Mouse (Mus musculus): ENCODE measurements around the gene Coro2a.
A peak's percentile ranks its signal among the peaks of the same experiment; 100 is the strongest.

Gene Coro2a

DNA sequence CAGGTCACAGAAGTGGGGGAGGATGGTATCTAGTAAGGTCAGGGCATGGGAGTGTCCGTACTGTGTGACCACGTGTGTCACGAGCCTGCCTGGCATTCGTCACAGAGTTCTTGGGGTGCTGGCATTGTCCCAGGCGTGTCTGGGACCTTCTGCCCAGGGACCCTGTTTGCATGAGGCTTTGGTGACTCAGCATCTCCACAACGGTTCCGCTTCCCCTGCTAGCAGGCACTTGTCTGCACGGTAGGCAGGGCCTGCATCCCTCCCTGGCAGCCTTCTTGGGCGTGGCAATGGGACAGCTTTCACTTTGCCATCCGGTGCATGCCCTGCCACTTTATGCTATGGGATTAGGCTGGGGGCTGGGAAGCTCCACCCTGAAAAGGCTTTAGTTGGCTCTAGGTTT is 38.2 kb downstream of the Coro2a start:
- ATAC-seq (ENCODE audit: insufficient number of reproducible peaks, low FRiP score, low TSS enrichment) = no peak

DNA sequence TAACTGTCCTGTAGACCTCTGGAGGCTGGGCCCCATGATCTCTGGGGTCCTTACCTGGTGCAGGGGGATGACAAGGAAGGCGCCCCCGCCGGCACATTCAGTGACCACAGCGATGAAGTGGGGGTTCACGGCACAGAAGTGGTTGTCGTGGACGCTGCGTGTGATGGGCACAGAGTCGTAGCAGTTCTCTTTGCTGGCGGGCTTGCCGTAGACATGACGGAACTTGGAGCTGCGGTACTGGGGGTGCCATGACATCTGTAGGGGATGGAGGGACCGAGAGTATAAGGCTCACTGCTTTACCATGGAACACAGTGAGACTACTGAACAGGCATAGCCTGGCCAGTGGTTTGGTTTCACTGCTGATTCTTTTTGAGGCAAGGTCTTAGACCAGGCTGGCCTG is 39.2 kb downstream of the Coro2a start:
- ATAC-seq (ENCODE audit: insufficient number of reproducible peaks, low FRiP score, low TSS enrichment) = no peak

DNA sequence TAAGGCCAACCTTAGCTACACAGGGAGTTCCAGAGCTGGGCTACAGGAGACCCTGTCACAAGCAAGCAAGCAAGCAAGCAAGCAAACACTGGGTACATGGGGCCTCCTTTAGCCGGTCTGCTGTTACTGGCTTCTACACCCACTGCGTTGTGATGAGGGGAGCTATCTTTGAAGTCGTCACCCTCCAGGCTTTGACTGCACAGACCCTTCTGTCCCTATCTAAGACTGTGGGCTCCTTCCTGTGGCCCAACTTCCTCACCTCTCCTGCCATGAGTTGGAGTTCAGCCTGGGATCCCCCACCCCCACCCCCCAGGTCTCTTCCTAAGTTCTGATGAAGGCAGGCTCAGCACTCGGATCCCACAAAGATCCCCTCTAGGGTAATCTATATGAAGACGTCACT is 40.0 kb downstream of the Coro2a start:
- no peak for ATAC-seq (ENCODE audit: insufficient number of reproducible peaks, low FRiP score, low TSS enrichment)

DNA sequence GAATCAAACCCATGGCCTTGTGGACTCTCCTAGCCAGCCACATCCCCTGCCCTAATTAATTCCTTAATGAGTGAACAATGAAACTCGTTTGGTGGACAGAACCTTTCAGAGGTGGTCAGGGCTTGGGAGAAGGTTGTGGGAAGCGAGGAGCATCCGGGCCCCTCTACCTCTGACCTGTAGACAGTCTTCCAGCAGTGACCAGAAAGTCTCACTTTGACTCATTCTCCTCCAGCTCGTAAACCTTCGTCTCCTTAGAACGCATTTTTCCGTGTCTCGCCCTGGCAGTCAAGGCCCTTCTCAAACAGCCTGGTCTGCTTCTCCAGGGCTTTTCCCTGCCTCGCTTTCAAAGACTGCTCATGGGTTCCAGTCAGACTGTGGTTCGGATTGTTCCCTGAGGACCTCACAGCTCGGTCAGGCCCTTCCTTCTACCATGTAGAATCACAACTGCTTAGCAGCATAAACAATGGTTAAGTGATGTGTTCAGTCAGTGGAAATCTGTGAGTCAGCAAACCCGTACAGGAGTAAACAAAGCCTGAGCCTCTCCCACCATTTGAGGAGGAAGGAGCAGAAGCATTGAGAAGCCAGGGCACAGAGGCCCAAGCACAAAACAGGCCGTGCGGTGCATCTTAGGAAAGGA is 41.8 kb downstream of the Coro2a start:
- ATAC-seq (ENCODE audit: insufficient number of reproducible peaks, low FRiP score, low TSS enrichment) = no peak

DNA sequence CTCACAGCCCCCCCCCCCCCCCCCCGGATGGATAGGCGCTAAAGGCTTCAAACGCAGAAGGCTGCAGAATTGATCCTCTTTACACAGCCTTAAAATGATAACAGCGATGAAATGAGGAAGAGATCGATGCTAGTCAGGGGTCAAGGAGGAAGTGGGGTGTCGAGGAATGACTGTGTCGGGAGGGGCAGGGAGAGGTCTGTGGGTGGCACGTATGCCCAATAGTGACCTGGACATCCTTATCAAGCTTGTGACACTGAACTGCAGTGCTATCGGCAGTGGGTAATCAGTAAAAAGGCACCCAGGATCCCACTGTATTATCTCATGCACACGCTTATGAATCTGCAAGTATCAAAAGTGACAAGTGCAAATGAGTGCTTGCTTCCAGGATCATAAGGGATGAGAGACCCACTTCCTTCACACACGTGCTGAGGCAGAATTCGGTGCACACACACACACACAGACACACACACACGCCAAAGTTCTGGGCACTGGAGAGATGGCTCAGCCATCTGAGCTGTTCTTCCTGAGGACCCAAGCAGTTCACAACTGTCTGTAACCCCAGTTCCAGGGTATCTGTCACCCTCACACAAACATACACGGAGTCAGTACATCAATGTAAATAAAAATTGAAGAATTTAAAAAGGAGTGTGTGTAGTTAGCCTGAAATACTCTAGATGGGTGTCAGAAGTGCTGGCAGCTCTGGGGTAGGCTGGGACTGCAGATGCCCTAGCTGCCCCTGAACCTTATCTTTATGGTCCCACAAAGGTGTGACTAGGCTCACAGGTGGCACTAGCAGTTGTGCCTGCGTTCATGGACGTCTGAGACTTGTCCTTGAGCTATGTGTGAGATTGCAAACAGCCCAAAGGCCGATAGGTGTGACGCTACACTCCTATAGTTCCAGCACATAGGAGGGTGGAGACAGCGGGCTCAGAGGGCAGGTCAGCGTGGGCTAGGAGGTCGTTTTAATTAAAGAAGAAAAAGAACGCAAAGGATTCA is 43.0 kb downstream of the Coro2a start:
- no peak for ATAC-seq (ENCODE audit: insufficient number of reproducible peaks, low FRiP score, low TSS enrichment)

DNA sequence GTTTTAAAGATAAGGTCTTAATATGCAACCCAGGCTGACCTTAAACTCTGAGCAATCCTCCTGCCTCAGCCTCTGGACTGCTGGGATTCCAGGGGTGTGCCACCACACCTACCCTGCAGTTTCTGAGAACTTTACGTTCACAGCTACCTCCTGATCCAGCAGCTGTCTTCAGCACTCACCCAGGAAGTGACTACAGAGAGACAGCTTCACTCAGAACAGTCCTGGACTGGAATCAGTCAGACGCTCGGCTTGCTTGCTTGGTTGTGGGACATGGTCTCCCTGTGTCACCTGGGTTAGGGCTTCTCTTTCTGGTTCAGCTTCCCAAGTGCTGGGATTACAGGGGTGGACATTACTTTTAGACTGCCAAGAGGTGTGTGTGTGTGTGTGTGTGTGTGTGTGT is 45.1 kb downstream of the Coro2a start:
- no peak for ATAC-seq (ENCODE audit: insufficient number of reproducible peaks, low FRiP score, low TSS enrichment)

DNA sequence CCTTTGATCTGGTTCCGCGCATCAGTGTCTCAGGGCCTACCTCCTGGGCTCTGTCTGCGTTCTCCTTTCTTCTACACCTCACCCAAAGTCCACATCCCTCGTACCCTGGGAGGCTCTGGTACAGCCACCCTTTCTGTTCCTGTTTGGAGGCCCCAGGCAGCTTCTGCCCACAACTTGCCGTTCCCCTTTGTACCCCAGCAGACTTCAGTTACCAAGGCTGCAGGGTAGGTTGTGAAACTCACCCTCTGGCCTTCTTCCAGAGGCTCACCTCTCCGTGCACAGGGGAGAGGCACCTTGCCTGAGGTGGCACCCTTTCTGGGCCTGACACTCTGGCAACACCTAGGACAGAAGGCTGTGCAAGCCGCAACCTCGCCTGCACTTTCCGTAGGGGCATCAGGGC is 46.2 kb downstream of the Coro2a start:
- no peak for ATAC-seq (ENCODE audit: insufficient number of reproducible peaks, low FRiP score, low TSS enrichment)

DNA sequence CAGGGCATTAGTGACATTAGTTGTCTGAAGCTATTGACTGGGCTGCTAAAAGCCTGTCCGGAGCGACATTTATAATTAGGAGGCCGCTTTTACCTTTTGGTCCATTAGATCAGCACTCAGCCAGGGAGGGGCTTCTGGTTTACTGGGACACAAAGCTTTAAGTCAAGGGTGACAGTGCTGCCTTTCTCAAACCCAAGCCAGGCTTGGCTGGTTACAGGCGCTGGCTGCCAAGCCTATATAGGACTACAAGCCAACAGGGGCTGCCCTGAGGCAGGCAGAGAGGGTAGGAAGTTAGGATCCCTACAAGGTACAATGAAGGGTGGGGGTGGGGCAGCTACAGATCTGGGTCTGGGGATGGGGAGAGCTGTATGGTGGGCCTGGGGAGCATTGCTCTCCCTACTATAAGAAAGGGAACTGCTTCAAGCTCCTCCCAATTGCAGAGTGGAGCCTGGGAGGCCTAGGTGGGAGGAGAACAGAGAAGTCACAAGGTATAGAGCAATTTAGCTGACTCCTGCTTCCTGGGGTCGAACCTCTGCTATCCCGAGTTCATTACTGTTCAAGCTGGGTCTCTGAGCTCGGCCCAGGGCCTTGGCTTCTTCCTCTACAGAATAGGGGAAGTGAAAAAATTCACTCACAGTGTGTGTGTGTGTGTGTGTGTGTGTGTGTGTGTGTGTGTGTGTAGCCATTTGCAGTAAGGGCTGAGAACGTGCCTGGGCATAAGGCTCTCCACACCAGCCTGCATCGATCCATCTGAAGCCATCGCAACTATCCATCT is 47.5 kb downstream of the Coro2a start:
- ATAC-seq (ENCODE audit: insufficient number of reproducible peaks, low FRiP score, low TSS enrichment) = peak; percentile 41

DNA sequence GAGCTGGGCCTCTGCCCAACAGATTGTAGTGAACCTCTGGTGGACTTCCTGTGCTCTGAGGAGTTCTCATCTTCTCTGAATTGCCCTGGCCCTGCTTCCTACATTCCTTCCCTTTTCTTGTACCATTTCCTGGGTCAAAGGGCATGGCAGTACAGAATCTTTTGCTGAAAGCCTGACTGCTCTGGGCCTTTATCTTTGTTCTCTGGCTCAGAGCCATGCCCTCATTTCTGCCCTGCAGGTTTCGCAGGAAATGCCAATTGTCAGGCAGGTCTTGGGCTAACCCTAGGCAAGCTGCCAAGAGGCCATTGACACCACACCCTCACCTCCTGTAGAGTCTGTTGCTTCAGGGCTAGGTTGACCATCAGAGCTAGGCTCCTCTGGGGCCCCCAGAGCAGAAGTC is 48.1 kb downstream of the Coro2a start:
- peak; percentile 54 for ATAC-seq (ENCODE audit: insufficient number of reproducible peaks, low FRiP score, low TSS enrichment)

DNA sequence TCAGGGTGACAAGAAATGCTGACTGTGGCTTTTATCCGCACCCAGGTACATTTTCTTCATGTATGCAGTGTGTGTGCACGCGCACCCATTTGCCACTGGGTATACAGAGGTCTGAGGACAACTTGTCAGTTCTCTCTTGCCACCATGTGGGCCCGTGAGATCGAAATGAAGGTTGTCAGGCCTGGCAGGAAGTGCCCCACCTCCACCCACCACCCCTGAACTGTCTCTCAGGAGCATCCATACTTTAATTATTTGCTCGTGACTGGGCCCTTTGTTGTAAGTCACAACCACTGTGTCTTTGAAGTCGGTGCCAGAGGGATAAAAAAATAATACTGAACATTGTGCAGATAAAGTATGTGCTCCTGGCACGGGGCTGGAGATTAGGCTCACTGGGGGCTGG is 51.6 kb downstream of the Coro2a start:
- no peak for ATAC-seq (ENCODE audit: insufficient number of reproducible peaks, low FRiP score, low TSS enrichment)

DNA sequence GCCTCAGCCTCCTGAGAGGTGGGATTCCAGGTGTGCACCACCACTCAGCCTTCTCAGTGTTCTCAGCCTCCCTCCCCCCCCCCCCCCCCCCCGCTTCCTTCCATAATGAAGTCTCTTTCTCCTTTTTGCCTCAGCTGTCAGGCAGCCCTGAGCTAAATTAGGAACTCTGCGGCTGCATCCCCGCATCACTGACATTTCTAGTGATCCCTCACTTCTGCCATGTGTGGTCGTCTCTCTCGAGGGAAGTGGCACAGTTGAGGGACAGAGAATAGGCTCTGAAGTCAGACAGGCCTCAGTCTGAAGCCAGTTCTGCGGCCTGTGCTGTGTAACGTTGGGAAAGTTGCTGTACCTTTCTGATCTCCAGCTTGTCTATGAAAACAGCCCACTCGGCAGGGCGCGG is 52.0 kb downstream of the Coro2a start:
- no peak for ATAC-seq (ENCODE audit: insufficient number of reproducible peaks, low FRiP score, low TSS enrichment)

DNA sequence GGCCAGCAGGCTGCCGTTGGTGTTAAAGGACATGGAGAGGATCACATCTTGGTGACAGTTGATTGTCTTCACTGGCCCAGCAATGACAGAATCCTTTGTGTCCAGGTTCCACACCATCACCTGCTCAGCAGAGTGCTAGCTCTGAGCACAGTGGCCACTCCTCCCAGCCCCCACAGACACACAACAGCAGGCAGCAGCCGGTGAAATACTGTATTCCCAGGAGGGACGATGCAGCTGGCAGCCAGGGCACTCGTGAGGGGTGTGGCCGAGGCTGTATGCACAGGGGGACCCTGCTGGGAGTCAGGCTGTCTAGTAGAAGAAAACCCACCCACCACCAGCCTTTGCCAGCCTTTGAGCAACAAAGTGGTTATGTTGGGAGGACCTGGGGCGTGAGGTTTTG is 55.3 kb downstream of the Coro2a start:
- ATAC-seq (ENCODE audit: insufficient number of reproducible peaks, low FRiP score, low TSS enrichment) = no peak

DNA sequence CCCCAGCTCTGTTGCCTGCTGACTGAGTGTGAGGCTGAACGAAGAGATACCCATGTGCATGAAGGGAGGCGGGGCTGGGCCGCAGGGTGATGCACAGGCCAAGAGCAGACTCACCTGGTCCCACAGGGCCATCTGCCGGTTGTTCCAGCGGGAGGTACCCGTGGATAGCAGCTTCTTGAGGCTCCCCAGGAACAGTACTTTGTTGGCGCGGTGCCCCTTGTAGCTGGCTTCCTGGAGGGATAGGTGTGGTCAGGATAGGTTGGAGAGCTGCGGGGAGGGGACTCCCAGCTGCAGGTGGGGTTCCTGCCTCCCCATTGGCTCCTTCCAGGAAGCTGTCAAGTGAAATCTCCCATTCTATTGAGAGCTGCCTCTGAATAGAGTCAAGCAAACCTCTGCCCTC is 56.5 kb downstream of the Coro2a start:
- ATAC-seq (ENCODE audit: insufficient number of reproducible peaks, low FRiP score, low TSS enrichment) = peak; percentile 60; the same call in 1 of the 2 replicates

DNA sequence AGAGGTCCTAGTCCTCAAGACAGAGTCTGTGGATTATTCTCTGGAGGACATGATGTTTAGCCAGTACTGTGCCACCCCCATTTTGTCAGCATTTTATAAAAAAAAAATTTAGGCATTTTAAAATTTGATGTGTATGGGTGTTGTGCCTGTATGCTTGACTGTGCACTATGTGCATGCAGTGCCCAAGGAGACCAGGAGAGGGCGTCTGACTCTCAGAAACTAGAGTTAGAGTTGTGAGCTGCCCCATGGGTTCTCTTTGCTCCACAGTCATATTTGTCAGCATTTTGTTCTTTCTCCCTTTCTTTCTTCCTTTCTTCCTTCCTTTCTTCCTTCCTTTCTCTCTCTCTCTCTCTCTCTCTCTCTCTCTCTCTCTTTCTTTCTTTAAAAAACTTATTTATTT is 57.7 kb downstream of the Coro2a start:
- no peak for ATAC-seq (ENCODE audit: insufficient number of reproducible peaks, low FRiP score, low TSS enrichment)

DNA sequence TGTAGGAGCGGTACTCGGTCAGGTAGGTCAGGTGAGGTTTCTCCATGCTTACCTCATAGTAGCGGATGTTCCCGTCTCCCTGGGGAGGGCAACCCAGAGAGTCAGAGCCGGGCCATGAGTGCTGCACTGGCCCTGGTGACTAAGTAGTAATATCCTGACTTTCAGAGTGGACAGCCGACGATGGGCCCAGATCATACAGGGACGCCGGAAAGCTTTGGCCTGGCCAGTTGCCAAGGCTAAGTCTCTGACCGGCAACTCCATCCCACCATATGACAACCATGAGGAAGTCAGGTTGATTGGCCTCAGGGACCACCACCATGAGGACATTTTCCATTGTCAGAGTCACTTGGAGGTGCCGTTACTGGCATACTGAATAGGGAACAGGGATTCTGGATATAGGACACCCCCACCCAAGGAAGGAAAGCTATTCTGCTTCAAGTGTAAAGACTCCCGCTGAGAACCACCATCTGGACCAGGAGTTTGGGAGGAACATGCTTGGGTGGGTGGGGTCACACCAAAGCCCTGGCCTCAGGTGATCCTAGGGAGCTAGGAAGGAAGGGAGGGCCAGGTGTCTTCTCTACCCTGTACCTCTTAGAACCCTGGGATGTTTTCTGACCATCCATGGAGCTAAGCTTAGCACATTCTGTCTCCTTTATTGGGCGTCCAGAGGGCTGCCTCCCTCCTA is 58.5 kb downstream of the Coro2a start:
- no peak for ATAC-seq (ENCODE audit: insufficient number of reproducible peaks, low FRiP score, low TSS enrichment)

DNA sequence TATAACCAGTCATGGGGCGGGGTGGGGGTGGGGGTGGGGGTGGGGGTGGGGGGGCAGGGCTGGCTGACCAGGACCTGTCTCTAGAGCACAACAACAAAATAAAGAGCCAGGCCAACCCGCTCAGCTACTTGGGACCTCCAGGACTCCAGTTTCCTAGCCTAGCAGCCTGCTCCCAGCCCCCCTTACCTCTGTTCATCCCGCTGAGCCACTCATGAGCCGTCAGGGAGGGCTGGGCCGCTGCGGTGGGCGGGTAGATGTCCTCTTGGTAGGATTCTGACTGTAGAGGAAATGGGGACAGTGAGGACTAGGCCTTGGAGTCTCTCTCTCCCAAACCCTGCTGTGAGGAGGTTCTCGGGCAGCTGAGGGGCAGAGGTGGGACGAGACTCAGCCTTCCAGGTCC is 60.3 kb downstream of the Coro2a start:
- no peak for ATAC-seq (ENCODE audit: insufficient number of reproducible peaks, low FRiP score, low TSS enrichment)

DNA sequence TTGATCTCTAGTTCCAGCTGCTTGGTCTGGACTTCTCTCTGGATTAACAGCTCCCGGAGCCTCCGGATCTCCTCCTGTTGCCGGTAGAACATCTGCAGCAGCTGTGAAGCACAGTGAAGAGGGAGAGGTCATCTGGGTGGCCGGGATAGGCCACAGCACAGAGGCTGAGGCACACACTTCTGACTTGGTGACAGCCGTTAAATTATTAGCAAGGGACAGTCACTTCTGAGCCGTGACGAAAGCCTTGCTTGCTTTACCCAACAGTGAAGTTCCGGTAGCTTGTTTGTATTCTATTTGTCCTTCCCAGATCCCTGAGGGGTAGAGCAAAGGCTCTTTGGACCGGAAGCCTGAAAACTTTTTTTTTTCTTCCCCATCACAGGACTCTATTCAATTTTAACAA is 62.8 kb downstream of the Coro2a start:
- no peak for ATAC-seq (ENCODE audit: insufficient number of reproducible peaks, low FRiP score, low TSS enrichment)

DNA sequence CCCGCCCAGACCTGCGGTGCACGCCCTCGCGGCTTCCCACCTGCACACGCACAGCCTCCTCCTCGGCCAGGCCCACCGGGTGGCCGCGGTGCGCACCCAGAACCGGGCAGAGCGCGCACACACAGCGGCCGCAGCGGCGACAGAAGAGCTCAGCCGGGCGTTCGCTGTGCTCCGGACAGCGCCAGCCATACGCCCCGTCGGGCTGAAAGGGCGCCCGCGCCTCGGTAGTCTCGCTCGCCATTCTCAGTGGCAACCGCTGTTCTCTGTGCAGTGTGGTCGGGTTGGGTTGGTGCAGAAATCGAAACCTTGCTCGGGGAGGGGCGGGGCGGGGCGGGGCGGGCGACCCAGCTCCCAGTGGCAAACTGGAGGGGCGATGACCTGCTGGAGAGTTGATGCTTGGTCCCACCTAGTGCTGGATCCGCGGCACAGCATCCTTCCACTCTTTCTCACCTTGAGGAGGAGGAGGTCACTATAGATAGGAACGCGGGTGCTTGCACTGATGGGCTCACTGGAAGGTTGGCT is 66.1 kb downstream of the Coro2a start, which contains the start of gene Trim14:
Gene Trim14 (minus strand): TSS at position 302 of the 522 bp plus-strand sequence.
- peak; percentile 52; the same call in 1 of the 2 replicates for ATAC-seq (ENCODE audit: insufficient number of reproducible peaks, low FRiP score, low TSS enrichment)

DNA sequence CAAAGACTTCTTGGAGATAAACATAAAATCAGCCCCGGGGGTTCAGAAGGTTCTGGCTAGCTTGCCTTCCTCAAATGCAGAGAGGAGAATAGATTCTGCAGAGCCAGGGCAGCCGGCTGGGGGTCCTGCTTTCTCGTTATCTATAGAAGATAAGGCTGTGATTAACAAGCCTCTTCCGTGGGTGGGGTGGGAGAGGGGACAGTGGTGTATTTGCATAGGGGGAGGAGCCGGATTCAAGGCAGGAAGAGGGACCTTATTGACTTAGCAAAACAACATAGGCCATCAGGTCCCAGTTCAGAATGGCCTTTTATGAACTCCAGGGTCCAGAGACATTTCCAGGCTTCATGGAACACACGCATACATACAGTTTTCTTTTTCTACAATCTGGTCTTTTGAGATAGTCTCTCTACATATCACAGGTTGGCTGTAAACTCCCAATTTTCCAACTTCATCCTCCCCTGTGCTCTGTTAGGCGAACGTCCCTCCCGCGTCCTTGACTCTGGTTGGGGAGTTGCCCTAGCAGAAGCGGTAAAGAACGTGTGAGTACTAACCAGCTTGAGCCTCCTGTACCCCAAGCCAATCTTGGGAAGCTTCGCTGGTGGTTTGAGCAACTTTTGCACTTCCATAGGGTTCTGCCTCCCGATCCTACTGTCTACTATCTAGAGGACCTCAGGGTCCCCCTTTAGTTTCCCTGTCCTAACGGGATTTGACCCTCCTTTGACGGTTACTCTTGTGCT is 66.7 kb downstream of the Coro2a start:
- ATAC-seq (ENCODE audit: insufficient number of reproducible peaks, low FRiP score, low TSS enrichment) = 0 out of 2 replicates have a peak, but pooled peaks have one; percentile 10

All from cerebellum, adult (tissue).